Mouse (Mus musculus) heart, postnatal 10 days (tissue): ENCODE data around the gene Elmo1. TPM values are rescaled to one million over a fixed set of nuclear protein-coding genes. Genes with fewer than 3 reads are reported as not detected.
A peak's percentile ranks its signal among the peaks of the same experiment; 100 is the strongest.

Experiments used
- DNase-seq, 2 experiments: peaks; one replicate each; pipeline ENCODE4 v3.0.0; 2021
- intact Hi-C: fragments of 180-260 bp; cut with DNase I; formaldehyde crosslinking; loops from one replicate; pipeline ENCODE4 v1.15.1; 2025
- total RNA-seq, 2 experiments: library from RNA; stranded (reverse); gene quantifications; 2 replicates each; pipeline ENCODE4 v1.2.3; 2021

Gene Elmo1
- total RNA-seq: 10 to 100 TPM; 20.2 to 20.4 TPM

GRCm38 (mm10) chr13:20090133-20090710, at the start of gene Elmo1:
TSS of gene Elmo1 (plus strand) at chr13:20090596.
- intact Hi-C loops: loop anchor here (1.0 to 5.0 kb wide), 3 partner anchors 37 to 203 kb away; no protein-coding TSS in a partner anchor
- DNase-seq: peak in 1 of 2 experiments; percentile 80

DNA sequence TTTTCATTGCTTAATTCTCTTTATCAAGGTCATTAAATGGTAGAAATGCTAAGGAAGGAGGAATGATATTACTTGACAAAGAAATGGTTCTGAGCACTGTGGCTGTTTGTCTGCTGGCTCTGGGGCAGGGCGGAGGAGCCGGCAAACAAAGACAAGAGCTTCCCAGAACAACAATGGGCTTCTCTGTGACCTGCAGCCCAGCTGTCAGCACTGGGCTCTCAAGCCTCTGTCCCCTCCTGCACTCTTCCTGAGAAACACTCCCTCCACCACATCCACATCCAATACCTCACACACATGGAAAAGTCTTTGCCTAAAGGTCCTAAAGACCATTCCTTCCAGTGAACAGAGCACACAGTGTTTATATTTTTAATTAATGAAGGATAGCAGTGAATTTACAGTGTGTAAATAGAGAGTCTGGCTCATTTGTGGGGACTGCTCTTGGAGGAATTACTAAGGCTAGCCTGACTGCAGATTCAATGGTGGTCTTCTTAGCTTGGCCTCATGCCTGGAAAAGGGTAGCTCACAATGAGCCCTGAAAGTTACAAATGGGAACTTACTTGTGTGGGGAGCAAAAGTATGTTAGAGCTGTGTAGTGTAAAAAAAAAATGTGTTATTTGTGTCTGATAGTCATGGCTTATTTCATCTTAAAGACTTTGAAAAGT, 49.1 kb upstream of the Elmo1 start:
- DNase-seq: no peak
- intact Hi-C loops: no loop called here

GRCm38 (mm10) chr13:20042856-20043255, 47.5 kb upstream of the Elmo1 start:
- intact Hi-C loops: no loop called here

GRCm38 (mm10) chr13:20045350-20045749, 45.0 kb upstream of the Elmo1 start:
- intact Hi-C loops: no loop called here

More at GRCm38 (mm10) chr13:20042856-20043255, 47.5 kb upstream of the Elmo1 start:
- DNase-seq: no peak

DNA sequence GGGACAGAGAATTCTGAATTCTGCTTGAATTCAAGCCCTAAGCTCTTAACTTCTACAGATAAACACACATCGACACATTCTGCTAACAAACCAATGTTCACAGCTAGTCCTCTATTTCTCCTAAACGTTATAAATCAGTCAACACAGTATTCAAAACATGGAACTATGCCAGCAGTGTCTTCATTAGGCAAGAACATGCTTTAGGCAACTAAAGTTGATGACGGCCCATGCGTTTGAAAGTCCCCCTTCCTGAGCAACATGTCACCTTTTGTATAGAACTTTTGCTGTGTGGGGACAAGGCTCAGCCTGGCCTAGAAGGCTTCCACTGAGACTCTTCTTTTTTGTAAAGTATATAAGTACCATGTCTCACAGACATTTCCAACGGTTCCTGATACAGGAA, 44.6 kb upstream of the Elmo1 start:
- intact Hi-C loops: no loop called here
- no peak for DNase-seq

More at GRCm38 (mm10) chr13:20045350-20045749, 45.0 kb upstream of the Elmo1 start:
- no peak for DNase-seq

GRCm38 (mm10) chr13:20046406-20046805, 44.0 kb upstream of the Elmo1 start:
- DNase-seq: no peak
- intact Hi-C loops: no loop called here

DNA sequence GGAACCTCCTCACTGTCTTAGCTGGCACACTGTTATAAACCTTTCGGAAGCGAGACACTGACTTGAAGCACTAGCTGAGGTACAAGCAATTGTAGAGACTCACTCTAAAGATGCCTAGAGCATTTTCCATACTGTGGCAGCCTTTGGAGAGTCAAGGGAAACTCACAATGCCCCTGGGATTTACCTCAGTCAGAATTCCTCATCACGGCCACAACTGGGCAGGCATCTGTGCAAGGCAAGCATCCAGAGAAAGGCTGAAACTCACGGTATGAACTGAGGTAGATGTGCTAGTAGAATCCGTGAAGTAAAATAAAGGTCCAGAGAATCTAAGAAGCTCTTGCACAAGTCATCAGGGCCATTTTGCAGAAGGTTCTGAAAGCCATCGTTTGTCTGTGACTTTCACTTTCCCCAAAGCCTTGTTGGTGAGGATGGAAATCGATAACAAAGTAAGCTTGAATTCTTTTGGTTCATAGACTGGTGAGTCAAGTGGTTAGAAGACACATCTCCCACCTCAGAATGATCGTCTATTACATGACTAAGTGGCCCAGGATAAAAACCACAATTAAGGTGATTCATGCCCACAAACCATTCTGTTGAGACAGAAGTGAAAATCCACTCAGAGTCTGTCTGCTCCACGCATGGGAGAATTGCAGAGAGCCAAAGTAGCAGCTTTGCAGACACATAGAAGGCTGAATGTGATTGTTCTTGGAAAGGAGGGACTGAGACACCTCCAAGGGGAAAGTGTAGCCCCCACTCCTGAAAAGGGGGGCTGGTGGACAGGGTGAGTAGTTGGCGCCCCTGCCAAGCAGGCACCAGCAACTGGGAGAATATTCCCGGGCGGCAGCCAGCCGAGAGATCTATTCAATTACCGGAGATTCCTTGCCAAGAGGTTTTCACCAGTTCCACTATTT, 42.2 kb upstream of the Elmo1 start:
- intact Hi-C loops: no loop called here
- peak in 1 of 2 experiments; percentile 4 for DNase-seq

DNA sequence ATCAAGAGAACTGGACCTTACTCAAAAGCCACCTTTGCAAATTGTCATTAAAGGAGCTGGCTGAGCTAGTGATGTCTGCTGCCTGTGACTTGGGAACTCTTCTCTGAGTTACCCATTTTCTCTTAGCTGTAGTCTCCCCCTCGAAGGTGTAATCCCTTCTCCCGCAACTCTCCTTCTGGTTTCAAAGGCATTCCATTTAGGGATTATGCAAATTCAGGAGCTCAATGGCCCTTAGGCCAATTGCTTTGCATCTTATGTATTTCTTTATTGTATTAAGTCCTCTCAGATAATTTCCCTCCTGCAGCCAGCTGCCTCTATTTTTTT, 41.6 kb upstream of the Elmo1 start:
- intact Hi-C loops: no loop called here
- no peak for DNase-seq

DNA sequence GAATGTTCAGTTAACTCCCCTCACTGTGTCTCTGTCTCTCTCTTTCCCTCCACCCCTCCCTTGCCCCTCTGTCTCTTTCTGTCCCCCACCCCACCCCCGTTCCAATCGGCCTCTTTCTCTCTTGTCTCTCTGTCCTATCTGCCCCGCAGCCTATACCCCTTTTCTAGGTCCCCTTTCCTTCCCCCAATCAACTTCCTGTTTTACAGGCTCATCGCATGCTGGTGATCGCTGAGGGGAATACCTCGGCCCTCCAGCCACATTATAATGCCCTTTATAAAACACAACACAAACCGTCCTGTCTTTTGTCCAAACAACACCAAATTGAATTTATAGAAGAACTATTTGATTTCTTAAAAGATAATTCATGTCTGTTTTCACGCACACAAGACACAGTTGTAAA, 40.7 kb upstream of the Elmo1 start:
- intact Hi-C loops: no loop called here
- DNase-seq: no peak

- intact Hi-C loops: no loop called here
- DNase-seq: no peak
Observed at GRCm38 (mm10) chr13:20050149-20050548, 40.2 kb upstream of the Elmo1 start.

GRCm38 (mm10) chr13:20057926-20058325, 32.5 kb upstream of the Elmo1 start:
- no peak for DNase-seq
- intact Hi-C loops: no loop called here

GRCm38 (mm10) chr13:20061031-20061430, 29.4 kb upstream of the Elmo1 start:
- intact Hi-C loops: no loop called here
- no peak for DNase-seq

- intact Hi-C loops: no loop called here
- DNase-seq: no peak
Observed at GRCm38 (mm10) chr13:20063331-20063730, 27.1 kb upstream of the Elmo1 start.

DNA sequence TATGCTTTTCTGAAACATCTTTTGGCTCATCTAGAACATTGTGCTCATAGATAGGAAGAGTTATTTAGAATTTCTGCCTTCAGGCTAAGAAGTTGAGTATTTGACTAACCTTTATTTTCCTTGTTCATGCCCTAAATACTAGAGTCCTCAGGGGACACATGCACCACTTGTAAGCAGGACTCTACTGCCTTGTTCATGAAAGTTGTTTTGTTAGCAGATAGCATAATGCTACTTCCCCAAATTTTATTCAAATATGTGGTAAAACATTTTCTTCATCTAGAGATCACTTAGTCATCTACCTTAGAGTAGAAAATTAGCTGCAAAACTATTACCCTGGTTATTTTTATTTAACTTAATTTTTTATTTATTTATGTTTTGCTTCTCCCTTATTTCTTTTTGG, 18.4 kb upstream of the Elmo1 start:
- no peak for DNase-seq
- intact Hi-C loops: no loop called here

- intact Hi-C loops: no loop called here
- DNase-seq: no peak
Observed at GRCm38 (mm10) chr13:20072994-20073393, 17.4 kb upstream of the Elmo1 start.

- intact Hi-C loops: no loop called here
- no peak for DNase-seq
Observed at GRCm38 (mm10) chr13:20076521-20076920, 13.9 kb upstream of the Elmo1 start.

DNA sequence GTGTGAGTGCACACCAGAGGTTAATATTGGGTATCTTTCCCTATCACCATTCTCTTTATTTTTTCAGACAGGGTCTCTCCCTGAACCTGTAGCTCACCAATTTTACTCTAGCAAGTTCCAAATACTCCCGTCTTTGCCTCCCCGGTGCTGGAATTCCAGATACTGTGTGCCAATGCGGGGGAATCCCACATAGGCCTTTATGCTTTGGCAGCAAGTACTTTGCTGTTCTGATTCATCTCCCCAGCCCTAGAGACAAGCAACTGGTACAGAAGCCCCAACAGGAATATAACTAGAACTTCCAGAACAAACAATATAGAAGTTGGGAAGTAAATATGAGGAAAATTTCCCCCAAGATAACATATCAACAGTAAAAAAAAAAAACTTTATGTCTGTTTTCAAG, 13.2 kb upstream of the Elmo1 start:
- intact Hi-C loops: no loop called here
- no peak for DNase-seq

GRCm38 (mm10) chr13:20090711-20091603, 561 bp downstream of the Elmo1 start:
- intact Hi-C loops: loop anchor here (1.0 to 5.0 kb wide), 4 partner anchors 36 to 202 kb away; no protein-coding TSS in a partner anchor
- peak; percentile 58 to 77 for DNase-seq

DNA sequence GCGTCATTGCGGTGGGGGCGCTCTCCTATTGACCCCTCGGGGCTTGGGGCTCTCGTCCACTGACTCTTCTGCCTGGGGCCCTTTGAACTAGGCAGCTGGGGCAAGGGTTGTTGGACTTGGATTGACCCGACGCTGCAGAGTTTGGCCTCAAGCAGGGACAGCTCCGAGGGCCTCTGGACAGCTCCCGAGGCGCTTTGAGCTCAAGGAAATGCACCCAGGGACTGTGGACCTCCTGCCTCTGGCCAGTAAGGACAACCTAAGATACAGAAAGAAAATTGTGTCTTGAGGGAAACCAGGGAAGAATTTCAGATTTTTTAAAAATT, 1.2 kb downstream of the Elmo1 start:
- intact Hi-C loops: loop anchor here (1.0 to 5.0 kb wide), 3 partner anchors 36 to 201 kb away; no protein-coding TSS in a partner anchor
- no peak for DNase-seq

DNA sequence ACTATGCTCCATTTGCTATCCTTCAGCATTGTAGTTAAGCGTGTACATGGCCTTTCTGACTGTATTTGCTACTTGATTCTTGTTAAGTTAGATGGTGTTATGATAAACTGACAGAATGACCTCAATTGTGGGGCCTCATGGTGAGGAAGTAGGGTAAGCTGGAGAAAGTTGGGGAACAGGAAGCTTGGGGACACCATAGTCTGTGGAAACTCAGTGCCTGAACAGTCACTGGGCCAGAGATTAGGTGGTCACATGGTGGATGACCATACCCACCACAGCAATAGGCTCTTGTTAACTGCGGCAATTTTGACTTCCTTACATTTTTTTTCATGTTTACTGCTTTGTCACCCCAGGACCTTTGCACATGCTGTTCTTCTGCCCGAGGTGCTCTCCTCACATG, 1.9 kb downstream of the Elmo1 start:
- intact Hi-C loops: loop anchor here (5.0 kb wide), 1 partner anchor 35 kb away; no protein-coding TSS in a partner anchor

More for the DNA sequence above, 1.9 kb downstream of the Elmo1 start:
- DNase-seq: peak in 1 of 2 experiments; percentile 6
